Mouse (Mus musculus): Measurements from ENCODE around the gene Rora.

The Rora gene

DNA sequence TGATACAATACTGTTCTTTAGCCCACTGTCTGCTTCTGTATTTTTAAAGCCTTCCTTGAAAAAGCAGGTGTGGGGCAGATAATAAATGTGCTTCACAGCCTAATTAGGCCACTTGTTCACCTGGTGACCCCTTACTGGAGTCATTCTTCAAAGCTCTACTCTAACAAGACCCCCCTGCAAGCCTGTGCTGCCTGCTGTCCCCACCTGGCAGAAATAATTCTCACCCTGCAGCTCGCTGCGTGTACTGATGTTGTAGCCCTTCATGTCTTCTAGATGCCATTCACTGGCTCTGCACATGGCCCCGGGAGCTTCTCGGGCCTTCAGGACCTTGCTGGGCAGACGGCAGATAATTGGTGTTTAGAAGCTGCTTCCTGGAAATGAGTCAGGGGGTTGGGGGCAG is 604.9 kb downstream of the Rora start:
- no peak for DNase-seq

DNA sequence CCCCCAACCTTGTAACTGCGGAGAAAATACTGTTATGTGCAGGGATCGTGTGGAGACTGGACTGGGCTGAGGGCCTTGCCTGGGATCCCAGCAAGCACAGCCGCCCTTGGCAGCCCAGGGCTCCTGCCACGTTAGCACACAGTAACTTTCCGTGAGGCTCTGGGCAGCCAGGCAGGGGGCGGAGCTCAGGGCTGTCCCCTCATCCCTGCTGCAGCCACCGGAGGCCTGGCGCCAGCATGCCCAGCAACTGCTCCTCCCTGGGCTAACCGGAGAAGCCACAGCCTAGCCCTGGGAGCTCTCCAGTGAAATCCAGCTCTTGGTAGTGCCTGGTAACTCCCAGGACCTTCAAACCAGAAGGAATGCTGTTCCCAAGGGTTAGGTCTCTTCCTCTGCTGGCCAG is 605.8 kb downstream of the Rora start:
- peak; percentile 60 for DNase-seq

DNA sequence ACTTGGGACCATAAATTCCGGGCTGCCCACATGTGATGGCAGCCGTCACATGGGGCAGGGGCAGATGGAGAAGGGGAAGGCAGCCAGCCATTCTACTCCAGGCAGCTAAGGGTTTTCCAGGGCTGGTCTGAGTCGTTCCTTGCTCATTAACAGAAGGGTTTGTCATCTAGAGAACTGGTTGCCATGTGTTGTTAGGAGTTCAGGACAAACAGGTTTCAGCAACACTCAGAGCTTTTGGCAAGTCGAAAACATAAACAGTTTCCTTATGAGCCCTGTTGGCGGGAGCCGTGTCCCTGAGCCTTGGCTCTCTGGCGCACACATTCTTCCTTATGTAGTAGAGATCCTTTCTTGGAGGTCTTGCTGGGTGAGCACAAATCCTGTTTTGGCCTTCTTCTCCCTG is 611.6 kb downstream of the Rora start:
- no peak for DNase-seq

DNA sequence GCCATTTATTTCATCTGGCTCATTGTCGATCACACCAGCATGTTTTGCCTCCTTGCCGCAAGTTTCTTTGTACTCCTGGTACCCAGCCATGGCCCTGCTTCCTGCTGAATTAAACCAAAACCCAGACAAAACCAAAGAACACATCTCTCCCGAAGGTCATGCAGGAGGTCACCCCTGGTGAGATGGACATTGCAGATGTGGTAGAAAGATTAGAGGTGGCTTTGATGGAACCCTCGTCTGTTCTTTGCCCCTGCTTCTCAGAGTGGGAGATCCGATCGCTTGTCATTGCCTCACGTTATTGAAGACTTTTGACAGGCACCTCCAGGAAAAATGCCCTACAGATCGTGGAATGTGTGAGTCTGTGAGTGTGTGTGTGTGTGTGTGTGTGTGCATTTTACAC is 616.8 kb downstream of the Rora start:
- no peak for DNase-seq

DNA sequence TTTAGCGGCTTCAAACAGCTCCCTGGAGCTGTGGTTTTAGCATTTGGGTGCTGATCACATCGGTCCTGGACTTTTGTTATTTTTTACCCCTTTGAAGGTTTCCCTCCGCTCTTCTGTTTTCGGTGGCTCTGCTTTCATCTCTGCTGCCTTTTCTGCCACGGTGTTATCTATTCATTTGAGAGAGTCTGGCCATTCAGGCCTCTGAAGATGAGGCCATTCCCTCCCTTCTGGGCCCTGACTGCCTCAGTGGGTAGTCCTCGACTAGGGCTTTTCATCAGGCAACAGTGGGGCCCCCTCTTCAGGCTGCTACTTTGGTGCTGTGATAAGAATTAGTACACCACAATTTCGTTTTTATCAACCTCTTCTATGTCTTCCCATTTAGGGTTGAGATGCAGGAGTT is 617.3 kb downstream of the Rora start:
- no peak for DNase-seq

DNA sequence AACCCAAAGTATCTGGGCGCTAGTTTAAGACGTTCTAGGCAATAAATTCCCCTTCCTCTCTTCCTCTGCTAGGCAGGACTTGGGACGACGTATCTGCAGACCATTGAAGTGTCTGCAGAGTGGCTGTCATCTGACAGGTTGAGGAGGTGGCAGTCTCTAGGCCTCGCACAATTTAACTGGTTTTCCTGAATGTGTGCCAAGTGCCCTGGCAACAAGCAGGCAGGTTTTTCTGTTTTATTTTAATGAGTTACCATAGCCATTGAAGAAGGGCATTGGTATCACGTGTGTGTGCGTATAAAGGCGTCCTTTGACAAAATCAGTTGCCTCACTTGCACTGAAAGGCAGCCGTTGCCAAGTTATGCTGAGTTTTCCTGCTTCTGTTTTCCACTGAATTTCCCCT is 619.3 kb downstream of the Rora start:
- DNase-seq = no peak

DNA sequence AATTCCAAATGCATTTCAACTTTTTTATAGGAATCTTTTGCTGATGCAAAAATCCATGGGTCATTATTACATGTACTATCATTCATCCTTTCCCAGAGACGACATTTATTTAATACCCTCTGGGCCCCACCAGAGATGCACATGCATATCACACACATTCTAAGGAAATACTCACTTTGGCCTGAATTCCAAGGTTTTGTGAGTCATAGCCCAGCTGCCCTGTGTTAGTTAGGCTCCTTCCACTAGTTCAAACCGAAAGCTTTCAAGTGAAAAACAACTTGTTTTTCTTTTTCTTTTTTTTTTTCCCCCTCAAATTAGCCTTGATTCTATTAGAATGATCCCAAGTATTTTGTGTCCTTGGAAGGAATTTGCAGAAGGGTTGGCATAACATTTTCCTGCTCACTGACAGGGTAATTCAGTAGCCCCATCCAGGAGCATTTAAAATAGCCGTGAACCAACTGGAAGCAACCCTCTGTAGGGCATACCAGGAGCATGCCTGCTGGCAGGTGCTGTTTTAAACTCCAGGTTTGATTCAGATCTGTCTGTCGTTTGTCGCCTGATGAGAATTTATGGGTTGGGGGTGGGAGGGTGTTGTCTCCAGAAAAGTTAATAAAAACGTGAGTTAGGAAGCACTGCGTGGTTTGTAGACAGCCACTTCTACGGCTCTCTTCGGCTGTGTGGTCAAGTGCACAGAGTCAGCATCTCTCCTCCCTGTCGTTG is 621.3 kb downstream of the Rora start:
- DNase-seq = no peak

DNA sequence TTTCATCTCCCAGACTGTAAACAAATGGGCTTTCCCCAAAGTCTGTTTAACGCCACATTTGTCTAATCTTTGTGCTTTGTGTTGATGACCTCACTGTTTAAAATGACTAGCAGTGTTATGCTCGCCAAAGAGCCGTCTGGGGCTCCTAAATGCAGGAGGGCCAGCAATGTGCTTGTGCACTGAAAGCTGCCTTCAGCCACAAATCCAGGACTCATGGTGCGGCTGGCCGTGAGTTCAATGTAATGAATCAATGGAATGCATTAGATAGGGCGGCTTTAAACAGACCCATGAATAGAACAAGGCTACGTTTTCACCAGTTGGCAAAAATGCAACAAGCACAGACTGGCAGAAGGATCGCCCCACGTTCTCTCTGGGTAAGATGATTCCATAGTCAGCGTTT is 623.7 kb downstream of the Rora start:
- no peak for DNase-seq

DNA sequence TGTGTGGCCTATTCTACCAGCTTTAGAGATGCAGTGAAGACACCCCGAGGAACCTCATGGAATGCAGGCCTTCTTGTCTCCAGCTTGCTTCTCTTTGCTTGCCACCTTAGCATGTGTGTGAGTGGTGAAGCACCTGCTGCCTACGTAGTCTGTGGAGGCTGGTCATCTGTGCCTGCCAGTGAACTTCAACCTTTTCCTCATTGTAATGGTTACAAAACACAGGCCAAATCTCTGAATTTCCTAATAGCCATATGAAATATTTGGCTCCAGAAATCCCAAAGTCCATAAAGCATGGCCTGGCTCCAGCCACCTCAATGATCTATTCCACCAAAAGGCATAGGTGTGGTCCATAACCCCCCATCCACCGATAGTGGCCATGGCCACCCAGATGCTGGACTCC is 631.4 kb downstream of the Rora start:
- no peak for DNase-seq

DNA sequence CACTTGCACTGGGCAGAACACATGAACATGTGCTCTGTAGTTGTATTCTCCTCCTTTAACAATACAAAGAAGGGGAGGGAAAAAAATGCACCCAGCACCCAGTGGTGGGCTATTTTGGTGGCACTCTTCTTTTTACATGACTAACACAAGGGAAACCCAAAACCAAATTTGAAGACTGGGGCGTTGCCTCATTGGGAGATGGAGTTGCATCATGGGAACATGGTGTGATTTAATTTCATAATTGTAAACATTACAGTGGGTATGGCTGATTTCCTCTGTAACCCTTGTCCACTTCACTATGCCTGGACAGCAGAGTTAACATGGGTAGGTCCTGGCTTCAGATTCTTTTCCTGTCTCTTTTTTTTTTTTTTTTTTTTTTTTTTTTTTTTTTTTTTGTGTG is 634.5 kb downstream of the Rora start:
- DNase-seq = no peak

DNA sequence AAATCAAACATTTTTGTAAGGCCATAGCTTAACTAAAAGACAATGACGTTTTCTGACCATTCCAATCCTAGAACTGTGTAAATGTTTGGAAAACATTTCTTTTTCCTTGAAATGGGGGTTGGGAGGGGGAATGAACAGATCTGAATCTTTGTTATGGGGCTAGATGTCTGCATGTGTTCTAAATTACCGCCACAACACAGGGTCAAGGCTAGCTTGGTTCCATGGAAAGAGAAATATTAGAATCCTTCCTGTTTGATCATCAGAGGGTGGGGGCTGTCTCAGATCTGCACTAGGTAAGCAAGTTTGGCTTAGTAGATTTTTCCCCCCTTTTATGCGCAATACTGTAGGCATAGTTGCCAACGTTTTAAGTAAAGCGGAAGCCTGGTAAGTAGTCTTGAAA is 635.0 kb downstream of the Rora start:
- no peak for DNase-seq

DNA sequence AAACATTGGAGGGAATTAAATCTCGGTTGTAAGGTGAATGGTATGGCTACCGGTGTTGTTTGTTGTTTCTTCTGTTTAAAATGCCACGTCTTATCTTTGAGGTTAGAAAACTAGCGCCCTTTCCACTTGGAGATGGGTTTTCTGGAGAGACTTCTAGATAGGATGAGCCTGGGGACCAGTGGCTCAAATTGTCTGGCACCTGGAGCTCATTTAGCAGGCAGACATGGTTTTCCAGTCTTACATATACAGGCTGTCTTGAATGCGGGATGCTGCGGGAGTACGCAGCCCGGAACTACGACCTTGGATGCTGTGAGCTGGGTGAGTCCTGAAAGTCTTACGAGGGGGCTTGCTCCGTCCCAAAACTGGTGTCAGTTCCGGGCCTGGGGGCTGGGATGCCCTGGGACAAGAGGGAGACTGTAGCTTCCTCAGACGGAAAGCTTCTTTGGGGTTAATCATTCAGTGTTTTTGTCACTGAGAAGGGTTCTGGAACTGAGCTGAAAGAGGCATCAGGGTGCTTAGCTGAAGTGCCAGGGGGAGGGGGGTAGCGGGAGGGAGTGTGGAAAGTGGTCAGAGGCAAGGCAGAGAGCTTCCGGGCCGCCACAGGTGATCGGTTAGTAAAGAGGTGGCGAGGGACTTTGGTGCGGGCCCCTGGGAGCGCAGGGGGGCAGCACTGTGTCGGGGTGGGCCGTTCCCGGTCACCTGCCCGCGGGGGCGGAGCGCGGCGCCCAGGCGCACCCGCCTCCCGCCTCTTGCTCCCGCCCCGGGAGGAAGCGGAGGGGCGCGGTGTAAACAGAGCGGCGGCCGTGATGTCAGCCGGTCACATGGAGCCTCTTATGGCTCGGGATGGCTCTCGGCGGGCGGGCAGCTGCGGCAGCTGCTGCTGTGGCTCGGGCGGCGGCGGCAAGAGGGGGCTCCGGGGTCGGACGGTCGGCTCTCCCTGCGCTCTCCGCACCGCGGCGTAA is 635.8 kb downstream of the Rora start:
- DNase-seq = peak; percentile 84

DNA sequence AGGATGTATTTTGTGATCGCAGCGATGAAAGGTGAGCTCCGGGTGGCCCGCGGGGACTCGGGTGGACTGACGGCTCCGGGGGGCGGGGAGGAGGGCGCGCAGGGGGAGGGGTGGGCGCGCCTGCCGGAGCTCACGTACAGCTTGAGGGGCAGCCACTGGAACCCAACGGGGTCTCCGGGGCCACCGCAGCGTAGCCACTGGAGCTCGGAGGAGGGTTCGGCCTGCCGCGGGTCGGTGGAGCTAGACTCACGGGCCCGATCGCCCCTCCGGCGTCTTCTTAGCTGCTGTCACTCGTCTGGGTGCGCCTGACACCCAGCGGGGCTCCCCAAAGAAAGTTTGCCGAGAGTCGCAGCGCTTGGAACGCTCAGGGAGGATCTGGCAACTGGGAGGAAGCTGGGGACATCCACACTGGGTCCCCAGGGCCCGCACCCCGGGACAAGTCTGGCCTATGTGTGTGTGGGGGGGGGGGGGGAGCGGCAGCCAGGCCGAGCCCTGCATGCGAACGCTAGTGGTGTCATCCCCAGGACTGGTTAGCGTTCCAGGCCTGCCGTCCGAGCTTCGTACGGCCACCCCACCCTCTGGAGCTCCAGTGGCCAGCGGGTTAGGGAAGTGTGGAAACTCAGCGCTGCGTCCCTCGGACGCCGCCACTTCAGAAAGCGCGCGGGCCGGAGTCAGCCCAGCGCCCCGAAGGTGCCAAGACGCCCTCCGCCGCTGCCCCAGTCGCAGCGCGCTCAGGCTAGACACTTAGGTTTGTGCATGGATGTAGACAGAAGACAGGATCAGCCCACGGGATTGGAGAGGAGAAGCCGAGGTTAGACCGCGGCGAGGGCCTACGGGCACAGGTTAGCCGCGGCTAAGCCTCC is 636.7 kb downstream of the Rora start:
- DNase-seq = peak; percentile 36

DNA sequence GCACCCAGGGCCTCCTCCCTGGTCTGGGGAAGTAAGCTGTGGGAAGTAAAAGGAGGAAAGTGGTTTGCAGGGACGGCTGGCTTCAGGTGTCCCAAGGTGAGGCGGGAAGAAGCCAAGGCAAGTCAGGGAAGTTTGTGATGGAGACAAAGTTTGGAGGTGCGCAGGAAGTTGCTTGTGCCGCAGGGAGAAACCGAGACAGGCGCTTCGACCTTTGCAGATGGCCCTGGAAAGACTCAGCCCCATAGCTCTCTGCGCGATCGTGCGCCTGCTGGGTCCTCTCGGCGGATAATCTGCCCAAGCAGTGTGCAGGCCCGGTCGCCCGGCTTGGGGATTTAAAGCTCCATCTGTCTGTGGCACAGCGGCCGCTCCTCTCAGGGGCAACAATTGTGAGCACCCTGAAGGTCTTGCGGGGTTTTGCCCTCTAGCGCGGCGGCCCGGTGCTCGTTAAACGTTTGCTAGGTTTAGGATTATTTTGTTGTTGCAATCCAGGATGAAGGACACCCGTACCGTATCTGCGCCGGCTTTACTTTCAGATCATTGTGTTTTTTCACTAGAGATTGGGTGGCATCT is 637.4 kb downstream of the Rora start:
- DNase-seq = peak; percentile 45

DNA sequence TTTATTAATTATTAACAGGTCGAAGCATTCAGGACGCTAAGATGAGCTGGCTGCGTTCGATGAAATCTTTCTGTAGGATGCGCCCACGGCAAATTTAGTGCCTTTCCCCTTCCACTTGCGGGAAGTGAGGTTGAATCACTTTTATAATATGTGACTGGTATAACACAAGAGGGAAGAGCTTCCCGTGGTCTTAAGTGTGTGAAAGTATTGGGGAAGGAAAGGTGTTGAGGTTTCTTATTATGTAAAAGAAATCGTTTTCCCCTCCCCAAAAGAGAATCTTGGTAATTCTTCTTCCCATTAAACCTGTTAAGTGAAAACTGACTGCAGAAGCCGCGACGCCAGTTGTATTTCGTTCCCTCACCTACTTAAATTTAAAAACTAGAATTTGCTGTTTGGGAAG is 637.9 kb downstream of the Rora start:
- DNase-seq = no peak

DNA sequence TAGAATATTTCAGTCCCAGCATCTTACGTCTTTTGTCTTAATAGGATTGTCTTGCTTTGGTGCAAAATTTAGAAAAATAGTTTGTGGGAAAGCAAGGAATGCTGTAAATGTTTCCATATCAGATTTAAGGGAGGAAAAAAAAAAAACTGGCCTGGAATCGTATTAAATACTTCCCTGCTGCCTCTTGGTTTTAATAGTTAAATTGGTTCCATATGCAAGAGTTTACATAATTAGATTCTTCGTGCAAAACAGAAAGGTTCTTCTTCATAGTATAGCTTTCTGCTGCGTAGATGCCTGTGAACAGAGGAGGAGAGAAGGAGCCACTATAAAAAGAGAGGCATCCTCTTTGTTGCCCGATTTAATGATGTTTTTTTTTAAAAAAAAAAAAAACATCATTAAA is 638.8 kb downstream of the Rora start:
- no peak for DNase-seq

DNA sequence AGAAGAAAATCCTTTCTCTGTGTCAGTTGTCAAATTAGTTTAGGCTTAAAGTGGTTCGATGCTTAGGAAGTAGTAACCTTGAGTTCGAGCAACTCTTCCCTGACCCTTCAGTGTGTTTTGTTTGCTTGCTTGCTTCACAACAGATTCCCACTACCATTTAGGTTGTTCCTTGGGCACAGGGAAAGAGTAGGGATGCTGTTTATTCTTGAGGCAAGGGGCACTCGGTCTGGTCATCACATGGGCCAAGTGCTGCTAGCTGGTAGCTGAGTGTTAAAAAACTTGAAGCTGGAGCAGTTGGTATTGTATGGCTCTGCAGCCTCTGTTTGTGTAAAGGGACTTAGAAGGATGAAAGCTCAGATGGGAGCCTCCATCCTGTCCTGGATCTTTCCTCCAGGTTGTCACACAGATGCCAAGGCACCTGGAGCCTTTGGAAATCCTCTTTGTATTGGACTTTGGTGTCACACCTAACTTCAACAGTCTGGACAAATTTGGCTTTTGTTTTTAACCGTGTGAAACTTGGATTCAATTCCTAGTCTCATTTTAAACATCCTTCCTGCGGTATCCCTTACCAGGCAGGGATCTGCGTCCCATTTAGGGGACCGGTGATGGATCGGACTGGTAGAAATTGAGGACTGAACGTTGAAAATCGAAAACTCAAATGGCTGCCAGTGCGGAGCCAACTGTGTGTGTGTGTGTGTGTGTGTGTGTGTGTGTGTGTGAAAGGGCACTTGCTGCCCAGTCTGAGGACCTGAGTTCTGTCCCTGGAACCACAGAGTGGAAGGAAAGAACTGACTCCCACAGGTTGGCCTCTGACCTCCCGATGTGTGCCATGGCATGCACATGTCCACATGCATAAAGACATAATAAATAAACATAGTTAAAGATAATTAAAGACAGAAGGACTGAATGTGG is 639.4 kb downstream of the Rora start:
- no peak for DNase-seq

DNA sequence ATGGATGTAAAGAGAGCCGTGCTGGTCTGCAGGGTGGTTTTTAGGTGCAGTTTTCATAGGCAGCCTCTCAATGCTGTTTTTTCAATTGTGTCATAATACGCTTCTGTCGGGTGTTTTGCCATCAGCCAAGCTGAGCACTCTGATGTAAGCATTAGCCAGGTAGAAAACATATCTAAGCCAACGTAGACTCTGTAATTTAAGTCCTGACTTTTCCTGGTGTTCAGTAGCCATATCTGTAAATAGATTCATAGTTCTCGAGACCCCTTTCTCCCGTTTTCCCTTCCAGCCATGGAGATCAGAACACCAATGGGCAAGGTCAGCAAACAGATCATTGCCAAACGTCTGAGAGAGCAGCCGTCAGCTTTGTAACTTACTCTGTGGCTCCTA is 640.1 kb downstream of the Rora start:
- DNase-seq = no peak

DNA sequence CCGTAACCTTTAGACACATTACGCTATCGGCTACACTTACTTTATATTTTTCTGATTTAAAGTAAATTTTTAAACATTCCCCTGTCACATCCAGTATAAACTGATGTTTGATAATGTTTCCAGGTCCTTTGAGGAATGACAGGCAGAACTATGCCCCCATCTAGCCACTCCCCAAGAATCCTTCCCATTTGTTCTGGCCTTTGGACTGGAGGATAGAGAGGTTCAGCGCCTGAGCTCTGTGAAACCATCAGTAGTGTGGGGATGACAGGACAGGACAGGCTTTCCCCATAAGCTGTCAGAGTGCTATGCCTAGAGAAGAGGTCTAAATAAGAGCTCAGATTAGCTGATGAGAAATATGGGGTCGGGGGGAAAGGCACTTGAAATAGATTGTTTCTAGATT is 640.8 kb downstream of the Rora start:
- no peak for DNase-seq

DNA sequence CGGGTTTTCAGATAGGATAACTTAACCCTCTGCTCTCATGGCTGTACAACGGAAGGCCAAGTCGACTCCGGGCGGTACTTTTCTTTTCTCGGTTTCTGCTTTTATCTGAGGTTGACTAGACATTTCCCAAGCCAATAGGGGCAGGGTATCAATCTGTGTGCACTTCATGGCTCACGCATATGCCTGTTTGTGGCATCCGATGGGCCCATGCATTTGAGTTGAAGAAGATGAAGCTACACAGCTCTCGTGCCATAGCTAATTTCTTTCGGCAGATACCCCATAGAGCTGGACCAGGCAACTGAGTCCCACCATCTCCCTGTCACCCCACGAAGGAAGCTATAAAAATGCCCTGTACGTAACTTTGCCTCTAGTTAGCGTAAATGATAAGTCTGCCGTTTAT is 641.3 kb downstream of the Rora start:
- DNase-seq = no peak

DNA sequence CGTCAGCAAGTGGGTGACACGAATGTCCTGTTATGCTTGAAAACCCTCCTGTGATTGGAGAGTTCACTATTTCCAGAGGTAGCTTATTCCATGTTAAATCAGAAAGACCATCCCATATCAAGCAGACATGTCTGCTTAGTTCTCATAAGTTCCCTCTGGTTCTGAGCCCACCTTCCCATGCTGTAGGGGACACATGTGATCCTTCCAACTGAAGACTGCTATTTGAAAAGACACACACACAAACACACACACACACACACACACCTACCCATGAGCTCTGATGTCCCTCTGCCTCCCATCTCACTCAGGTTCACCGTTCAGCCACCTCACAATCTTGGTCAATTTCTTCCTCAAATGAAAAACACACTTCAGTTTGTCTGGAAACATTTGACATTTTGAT is 642.2 kb downstream of the Rora start:
- no peak for DNase-seq

DNA sequence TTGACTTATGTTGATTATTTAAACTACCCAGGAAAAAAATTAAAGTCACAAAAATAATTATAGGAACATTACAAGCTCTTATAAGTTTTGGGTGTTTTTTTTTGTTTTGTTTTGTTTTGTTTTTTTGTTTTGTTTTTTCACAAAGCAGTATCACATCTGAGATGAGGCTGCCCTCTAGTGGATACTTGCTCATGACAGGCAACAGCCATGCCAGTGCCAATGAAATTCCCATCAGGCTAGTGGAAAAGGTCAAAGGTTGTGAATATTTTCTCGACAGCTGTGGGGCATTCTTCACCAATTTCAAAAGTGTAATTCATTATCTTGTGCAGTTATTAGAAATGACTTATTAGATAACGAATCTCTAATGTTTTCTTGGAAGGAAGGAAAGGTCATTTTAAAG is 642.8 kb downstream of the Rora start:
- DNase-seq = peak; percentile 49

All from cerebellum, adult 11 months (tissue).